Mouse (Mus musculus): Measurements from ENCODE around the gene Mill2. TPM values are rescaled to one million over a fixed set of nuclear protein-coding genes. Genes with fewer than 3 reads are reported as not detected.

Mill2 gene
- polyA plus RNA-seq, 2 experiments, result 0.21 to 0.91 TPM

- under 1% methylated on average over 10 of the region's 10 CpGs for WGBS
- H3K4me2 ChIP-seq (replicated peaks; ENCODE audit: low read depth, low read length, severe bottlenecking), result peak overlapping the region; percentile 81
- no peaks in the 10 kb centered on the region for H3K27me3 ChIP-seq (ENCODE audit: control insufficient read depth, insufficient read depth, low read length)
- peak; percentile 81 for DNase-seq (ENCODE audit: low spot score)
- H3K27ac ChIP-seq (replicated peaks; ENCODE audit: low read depth, low read length), result no peak overlapping the region
- TF ChIP-seq POLR2A (IDR thresholded peaks at IDR 0.05; ENCODE audit: borderline replicate concordance, extremely low read depth, insufficient read depth, insufficient read length), result no peak
- H3K4me1 ChIP-seq (ENCODE audit: control insufficient read depth, insufficient read depth, low read length), result peaks cover 3% of the 10 kb centered on the region; the same call in 1 of the 2 replicates
- H3K36me3 ChIP-seq (ENCODE audit: control insufficient read depth, insufficient read depth, low read length), result no peaks in the 10 kb centered on the region
- ATAC-seq (ENCODE audit: low FRiP score, low read depth), result peak; percentile 84
- H3K9ac ChIP-seq (ENCODE audit: low read depth, low read length, severe bottlenecking), result peak overlapping the region; percentile 52; the same call in 1 of the 2 replicates
- H3K4me3 ChIP-seq (replicated peaks; ENCODE audit: low read length), result peak overlapping the region; percentile 35
- no peaks in the 10 kb centered on the region for H3K9me3 ChIP-seq (ENCODE audit: control insufficient read depth, low read length)
These were observed 33.5 kb downstream of the Mill2 start for GRCm38 (mm10) chr7:18873253-18873652.

GRCm38 (mm10) chr7:18875372-18875771 is 35.6 kb downstream of the Mill2 start:
- Histone ChIP-seq H3K4me2 (replicated peaks; ENCODE audit: low read depth, low read length, severe bottlenecking) (no peak overlapping the region), H3K27ac (replicated peaks; ENCODE audit: low read depth, low read length) (no peak overlapping the region), H3K9ac (ENCODE audit: low read depth, low read length, severe bottlenecking) (no peak overlapping the region), H3K4me1 (ENCODE audit: control insufficient read depth, insufficient read depth, low read length) (peaks cover 3% of the 10 kb centered on the region; the same call in 1 of the 2 replicates), H3K9me3 (ENCODE audit: control insufficient read depth, low read length) (no peaks in the 10 kb centered on the region), H3K4me3 (replicated peaks; ENCODE audit: low read length) (no peak overlapping the region), H3K27me3 (ENCODE audit: control insufficient read depth, insufficient read depth, low read length) (no peaks in the 10 kb centered on the region), H3K36me3 (ENCODE audit: control insufficient read depth, insufficient read depth, low read length) (no peaks in the 10 kb centered on the region)
- DNase-seq (ENCODE audit: low spot score), result no peak
- no peak for ATAC-seq (ENCODE audit: low FRiP score, low read depth)
- TF ChIP-seq POLR2A (IDR thresholded peaks at IDR 0.05; ENCODE audit: borderline replicate concordance, extremely low read depth, insufficient read depth, insufficient read length), result no peak
- 94% methylated on average over 5 of the region's 5 CpGs for WGBS

- Histone ChIP-seq H3K4me2 (replicated peaks; ENCODE audit: low read depth, low read length, severe bottlenecking) (no peak overlapping the region), H3K9ac (ENCODE audit: low read depth, low read length, severe bottlenecking) (no peak overlapping the region), H3K36me3 (ENCODE audit: control insufficient read depth, insufficient read depth, low read length) (no peaks in the 10 kb centered on the region), H3K4me3 (replicated peaks; ENCODE audit: low read length) (no peak overlapping the region), H3K9me3 (ENCODE audit: control insufficient read depth, low read length) (no peaks in the 10 kb centered on the region), H3K27ac (replicated peaks; ENCODE audit: low read depth, low read length) (no peak overlapping the region), H3K4me1 (ENCODE audit: control insufficient read depth, insufficient read depth, low read length) (no peaks in the 10 kb centered on the region), H3K27me3 (ENCODE audit: control insufficient read depth, insufficient read depth, low read length) (no peaks in the 10 kb centered on the region)
- ATAC-seq (ENCODE audit: low FRiP score, low read depth), result no peak
- no peak for TF ChIP-seq POLR2A (IDR thresholded peaks at IDR 0.05; ENCODE audit: borderline replicate concordance, extremely low read depth, insufficient read depth, insufficient read length)
- no peak for DNase-seq (ENCODE audit: low spot score)
- 61% methylated on average over 7 of the region's 7 CpGs for WGBS
These were observed 38.9 kb downstream of the Mill2 start for GRCm38 (mm10) chr7:18878691-18879090.

- H3K27me3 ChIP-seq (ENCODE audit: control insufficient read depth, insufficient read depth, low read length), result no peaks in the 10 kb centered on the region
- H3K27ac ChIP-seq (replicated peaks; ENCODE audit: low read depth, low read length), result no peak overlapping the region
- no peak overlapping the region for H3K9ac ChIP-seq (ENCODE audit: low read depth, low read length, severe bottlenecking)
- H3K4me1 ChIP-seq (ENCODE audit: control insufficient read depth, insufficient read depth, low read length), result no peaks in the 10 kb centered on the region
- no peaks in the 10 kb centered on the region for H3K36me3 ChIP-seq (ENCODE audit: control insufficient read depth, insufficient read depth, low read length)
- WGBS, result 54% methylated on average over 9 of the region's 9 CpGs
- no peaks in the 10 kb centered on the region for H3K9me3 ChIP-seq (ENCODE audit: control insufficient read depth, low read length)
- ATAC-seq (ENCODE audit: low FRiP score, low read depth) (no peak), DNase-seq (ENCODE audit: low spot score) (no peak)
- H3K4me3 ChIP-seq (replicated peaks; ENCODE audit: low read length), result no peak overlapping the region
- no peak overlapping the region for H3K4me2 ChIP-seq (replicated peaks; ENCODE audit: low read depth, low read length, severe bottlenecking)
- TF ChIP-seq POLR2A (IDR thresholded peaks at IDR 0.05; ENCODE audit: borderline replicate concordance, extremely low read depth, insufficient read depth, insufficient read length), result no peak
These were observed 44.4 kb downstream of the Mill2 start for GRCm38 (mm10) chr7:18883991-18884744.

- Histone ChIP-seq H3K27me3 (ENCODE audit: control insufficient read depth, insufficient read depth, low read length) (no peaks in the 10 kb centered on the region), H3K4me2 (replicated peaks; ENCODE audit: low read depth, low read length, severe bottlenecking) (no peak overlapping the region), H3K9me3 (ENCODE audit: control insufficient read depth, low read length) (no peaks in the 10 kb centered on the region), H3K27ac (replicated peaks; ENCODE audit: low read depth, low read length) (no peak overlapping the region), H3K4me3 (replicated peaks; ENCODE audit: low read length) (no peak overlapping the region), H3K4me1 (ENCODE audit: control insufficient read depth, insufficient read depth, low read length) (no peaks in the 10 kb centered on the region), H3K36me3 (ENCODE audit: control insufficient read depth, insufficient read depth, low read length) (no peaks in the 10 kb centered on the region), H3K9ac (ENCODE audit: low read depth, low read length, severe bottlenecking) (no peak overlapping the region)
- no peak for ATAC-seq (ENCODE audit: low FRiP score, low read depth)
- WGBS, result 63% methylated on average over 13 of the region's 13 CpGs
- no peak for DNase-seq (ENCODE audit: low spot score)
- no peak for TF ChIP-seq POLR2A (IDR thresholded peaks at IDR 0.05; ENCODE audit: borderline replicate concordance, extremely low read depth, insufficient read depth, insufficient read length)
These were observed 45.1 kb downstream of the Mill2 start for GRCm38 (mm10) chr7:18884745-18885422.

All from limb, embryonic 14.5 days (tissue).